Mouse (Mus musculus) heart, postnatal 0 days (tissue): ENCODE measurements around the gene Olfr58.

Experiments
- CTCF ChIP-seq: IDR thresholded peaks from 2 replicates; pipeline ENCODE4 v1.5.1; 2016; ENCODE audit warnings: antibody characterized with exemption, control low read depth, low read depth
- EP300 ChIP-seq: IDR thresholded peaks from 2 replicates; pipeline ENCODE4 v1.6.1; 2016; ENCODE audit warnings: antibody characterized with exemption, low read depth

GRCm38 (mm10) chr9:19803000-19803399, 22.9 kb downstream of the Olfr58 start:
- TF ChIP-seq CTCF (no peak), EP300 (no peak)
